Mouse (Mus musculus): ENCODE data around the gene Rfx1. TPM values are rescaled to one million over a fixed set of nuclear protein-coding genes. Genes with fewer than 3 reads are reported as not detected.
A peak's percentile ranks its signal among the peaks of the same experiment; 100 is the strongest.

The Rfx1 gene
- total and polyA plus RNA-seq, 3 experiments, result 8.8 to 11.0 (median 9.5) TPM

DNA sequence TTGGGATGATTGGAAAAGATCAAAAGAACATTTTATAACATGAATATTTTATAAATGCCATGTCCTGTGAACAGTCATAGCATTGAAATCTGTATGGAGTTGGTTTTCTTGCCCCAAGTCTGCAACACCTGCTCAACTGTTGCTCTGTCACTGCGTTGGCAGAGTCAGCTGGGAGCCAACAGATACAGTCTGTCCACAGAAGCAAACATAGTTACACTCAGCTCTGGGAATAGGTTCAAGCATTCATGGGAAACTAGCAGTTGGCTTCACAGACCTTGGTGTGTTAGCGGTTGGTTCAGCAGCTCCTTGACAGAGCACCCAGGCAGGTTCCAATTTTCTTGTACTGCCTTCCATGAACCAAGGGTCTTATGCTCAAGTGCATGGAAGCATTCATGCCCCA, 4.0 kb downstream of the Rfx1 start:
- Histone ChIP-seq H3K4me3 (no peak overlapping the region), H3K27me3 (ENCODE audit: control insufficient read depth, insufficient read depth, low read length) (no peaks in the 10 kb centered on the region), H3K4me1 (ENCODE audit: control insufficient read depth, insufficient read depth, low read length) (peaks cover 30% of the 10 kb centered on the region), H3K79me2 (replicated peaks; ENCODE audit: control insufficient read depth, insufficient read depth, low read length) (no peaks in the 10 kb centered on the region), H3K27ac (peak overlapping the region; percentile 55), H3K9ac (ENCODE audit: low read depth, low read length) (no peak overlapping the region), H3K36me3 (ENCODE audit: control insufficient read depth, insufficient read depth, low read length) (no peaks in the 10 kb centered on the region)
- WGBS, result 47% methylated on average over 2 of the region's 2 CpGs
- DNase-seq, result peak in 1 of 2 experiments; percentile 51
- TF ChIP-seq CTCF (IDR thresholded peaks at IDR 0.05) (no peak), POLR2A (IDR thresholded peaks at IDR 0.05; ENCODE audit: insufficient read depth, low read depth, low read length) (no peak), EP300 (IDR thresholded peaks at IDR 0.05; ENCODE audit: insufficient read depth, low read depth, low read length) (no peak)
- intact Hi-C loops (cut with DNase I), result no loop called here

DNA sequence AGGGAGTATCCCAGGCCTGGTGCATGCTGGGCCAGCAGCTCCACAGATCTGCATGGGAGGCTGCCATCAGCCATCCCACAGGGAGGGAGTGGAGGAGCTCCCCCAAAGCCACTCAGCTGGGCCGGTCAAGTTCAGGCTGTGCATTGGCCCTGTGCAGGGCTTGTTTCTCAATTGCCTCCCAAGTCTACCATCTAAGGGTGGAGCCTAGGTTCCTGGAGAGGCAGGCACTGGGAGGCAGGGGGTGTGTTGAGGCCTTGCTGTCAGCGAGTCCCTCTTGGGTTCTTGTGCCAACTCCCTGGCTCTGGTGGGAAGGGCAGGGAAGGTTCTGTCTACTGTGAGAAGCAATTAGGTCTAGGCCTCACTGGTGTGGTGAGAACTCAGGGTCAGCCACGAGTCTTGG, 5.3 kb downstream of the Rfx1 start:
- no peak overlapping the region for H3K4me3 ChIP-seq
- no peaks in the 10 kb centered on the region for H3K36me3 ChIP-seq (ENCODE audit: control insufficient read depth, insufficient read depth, low read length)
- H3K4me1 ChIP-seq (ENCODE audit: control insufficient read depth, insufficient read depth, low read length), result peaks cover 30% of the 10 kb centered on the region
- intact Hi-C loops (cut with DNase I), result no loop called here
- no peaks in the 10 kb centered on the region for H3K27me3 ChIP-seq (ENCODE audit: control insufficient read depth, insufficient read depth, low read length)
- no peak overlapping the region for H3K27ac ChIP-seq
- H3K79me2 ChIP-seq (replicated peaks; ENCODE audit: control insufficient read depth, insufficient read depth, low read length), result no peaks in the 10 kb centered on the region
- TF ChIP-seq POLR2A (IDR thresholded peaks at IDR 0.05; ENCODE audit: insufficient read depth, low read depth, low read length) (no peak), EP300 (IDR thresholded peaks at IDR 0.05; ENCODE audit: insufficient read depth, low read depth, low read length) (no peak), CTCF (IDR thresholded peaks at IDR 0.05) (no peak)
- WGBS, result 43% methylated on average over 3 of the region's 3 CpGs
- peak in 1 of 2 experiments; percentile 33 for DNase-seq
- no peak overlapping the region for H3K9ac ChIP-seq (ENCODE audit: low read depth, low read length)

DNA sequence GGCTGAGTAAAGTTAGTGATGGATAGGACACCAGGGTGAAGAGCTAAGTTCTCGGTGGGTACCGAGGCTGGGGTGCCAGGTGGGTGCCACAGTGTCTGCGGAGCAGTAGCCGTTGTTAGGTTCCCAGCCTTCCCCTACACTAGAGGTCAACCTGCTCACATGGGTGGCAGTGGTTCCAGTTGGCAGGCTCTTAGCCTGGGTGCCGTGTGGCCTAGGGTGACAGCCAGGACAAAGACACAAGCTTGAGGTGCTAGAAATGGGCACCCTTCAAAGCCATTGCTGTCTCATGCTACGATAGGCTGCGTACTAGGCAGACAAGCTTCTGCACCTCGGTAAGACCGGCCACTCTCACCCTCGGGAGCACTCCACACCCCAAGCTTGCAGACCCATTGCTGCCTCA, 5.7 kb downstream of the Rfx1 start:
- H3K4me3 ChIP-seq, result no peak overlapping the region
- H3K9ac ChIP-seq (ENCODE audit: low read depth, low read length), result no peak overlapping the region
- DNase-seq, result no peak
- H3K36me3 ChIP-seq (ENCODE audit: control insufficient read depth, insufficient read depth, low read length), result no peaks in the 10 kb centered on the region
- 78% methylated on average over 10 of the region's 10 CpGs for WGBS
- H3K79me2 ChIP-seq (replicated peaks; ENCODE audit: control insufficient read depth, insufficient read depth, low read length), result no peaks in the 10 kb centered on the region
- intact Hi-C loops (cut with DNase I), result no loop called here
- no peak overlapping the region for H3K27ac ChIP-seq
- TF ChIP-seq EP300 (IDR thresholded peaks at IDR 0.05; ENCODE audit: insufficient read depth, low read depth, low read length), result no peak
- TF ChIP-seq CTCF (IDR thresholded peaks at IDR 0.05), result no peak
- no peak for TF ChIP-seq POLR2A (IDR thresholded peaks at IDR 0.05; ENCODE audit: insufficient read depth, low read depth, low read length)
- no peaks in the 10 kb centered on the region for H3K27me3 ChIP-seq (ENCODE audit: control insufficient read depth, insufficient read depth, low read length)
- peaks cover 30% of the 10 kb centered on the region for H3K4me1 ChIP-seq (ENCODE audit: control insufficient read depth, insufficient read depth, low read length)

DNA sequence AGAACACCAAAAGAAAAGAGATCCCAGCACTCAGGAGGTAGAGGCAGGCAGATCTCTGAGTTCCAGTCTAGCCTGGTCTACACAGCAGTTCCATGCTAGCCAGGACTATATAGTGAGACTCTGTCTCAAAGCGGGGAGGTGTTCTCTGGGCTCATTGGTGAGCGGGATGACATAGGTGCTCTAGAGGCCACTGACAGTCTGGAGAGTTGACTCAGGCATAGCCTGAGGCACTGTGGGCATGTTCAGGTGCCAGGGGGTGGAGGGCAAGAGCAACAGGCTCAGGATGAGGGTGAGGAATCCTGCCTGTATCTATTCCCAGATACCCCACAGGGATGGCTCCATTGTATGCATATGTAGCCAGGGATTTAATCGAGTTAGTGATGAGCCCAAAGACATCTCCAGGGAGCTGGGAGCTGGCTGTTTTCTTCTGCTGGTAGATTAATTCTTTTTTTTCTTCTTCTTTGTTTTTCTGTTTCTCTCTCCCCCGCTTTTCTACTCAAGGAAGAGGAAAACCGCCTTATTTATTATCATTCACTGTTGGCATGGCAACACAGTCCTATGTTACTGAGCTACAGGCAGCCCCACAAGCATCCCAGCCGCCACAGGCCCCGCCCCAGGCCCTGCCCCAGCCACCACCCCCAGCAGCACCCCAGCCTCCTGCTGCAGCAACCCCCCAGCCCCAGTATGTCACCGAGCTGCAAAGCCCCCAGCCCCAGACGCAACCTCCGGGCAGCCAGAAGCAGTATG, 6.8 kb downstream of the Rfx1 start:
- no peaks in the 10 kb centered on the region for H3K79me2 ChIP-seq (replicated peaks; ENCODE audit: control insufficient read depth, insufficient read depth, low read length)
- WGBS, result 63% methylated on average over 9 of the region's 10 CpGs
- no peak overlapping the region for H3K4me3 ChIP-seq
- H3K27me3 ChIP-seq (ENCODE audit: control insufficient read depth, insufficient read depth, low read length), result no peaks in the 10 kb centered on the region
- intact Hi-C loops (cut with DNase I), result no loop called here
- no peak for DNase-seq
- peaks cover 27% of the 10 kb centered on the region for H3K4me1 ChIP-seq (ENCODE audit: control insufficient read depth, insufficient read depth, low read length)
- H3K9ac ChIP-seq (ENCODE audit: low read depth, low read length), result no peak overlapping the region
- no peak for TF ChIP-seq EP300 (IDR thresholded peaks at IDR 0.05; ENCODE audit: insufficient read depth, low read depth, low read length)
- TF ChIP-seq POLR2A (IDR thresholded peaks at IDR 0.05; ENCODE audit: insufficient read depth, low read depth, low read length), result no peak
- no peak for TF ChIP-seq CTCF (IDR thresholded peaks at IDR 0.05)
- H3K27ac ChIP-seq, result no peak overlapping the region
- no peaks in the 10 kb centered on the region for H3K36me3 ChIP-seq (ENCODE audit: control insufficient read depth, insufficient read depth, low read length)

DNA sequence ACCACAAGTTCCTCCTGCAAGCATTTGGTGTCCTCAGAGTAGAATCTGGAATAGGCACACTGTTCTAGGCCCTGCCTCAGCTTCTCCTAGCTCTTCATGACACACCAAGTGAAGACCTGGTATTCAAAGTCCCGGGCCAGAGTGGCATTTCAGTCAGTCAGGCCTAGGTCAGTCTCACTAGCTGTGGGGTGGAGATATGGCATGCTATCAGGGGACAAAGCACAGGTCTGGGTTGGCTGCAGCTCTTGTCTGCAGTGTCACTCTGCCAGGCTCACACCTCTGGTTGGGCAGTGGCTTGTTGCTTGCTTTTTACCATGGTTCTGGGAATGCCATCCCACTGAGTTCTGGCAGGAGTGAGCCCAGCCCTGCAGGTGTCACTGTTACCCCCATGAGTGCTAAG, 9.8 kb downstream of the Rfx1 start:
- Histone ChIP-seq H3K79me2 (replicated peaks; ENCODE audit: control insufficient read depth, insufficient read depth, low read length) (no peaks in the 10 kb centered on the region), H3K4me3 (no peak overlapping the region), H3K27ac (no peak overlapping the region), H3K9ac (ENCODE audit: low read depth, low read length) (no peak overlapping the region), H3K36me3 (ENCODE audit: control insufficient read depth, insufficient read depth, low read length) (no peaks in the 10 kb centered on the region), H3K27me3 (ENCODE audit: control insufficient read depth, insufficient read depth, low read length) (no peaks in the 10 kb centered on the region), H3K4me1 (ENCODE audit: control insufficient read depth, insufficient read depth, low read length) (peaks cover 11% of the 10 kb centered on the region)
- WGBS, result 60% methylated on average over 1 of the region's 1 CpGs
- TF ChIP-seq CTCF (IDR thresholded peaks at IDR 0.05) (peak; percentile 11), POLR2A (IDR thresholded peaks at IDR 0.05; ENCODE audit: insufficient read depth, low read depth, low read length) (no peak)
- DNase-seq, result no peak
- intact Hi-C loops (cut with DNase I), result no loop called here

DNA sequence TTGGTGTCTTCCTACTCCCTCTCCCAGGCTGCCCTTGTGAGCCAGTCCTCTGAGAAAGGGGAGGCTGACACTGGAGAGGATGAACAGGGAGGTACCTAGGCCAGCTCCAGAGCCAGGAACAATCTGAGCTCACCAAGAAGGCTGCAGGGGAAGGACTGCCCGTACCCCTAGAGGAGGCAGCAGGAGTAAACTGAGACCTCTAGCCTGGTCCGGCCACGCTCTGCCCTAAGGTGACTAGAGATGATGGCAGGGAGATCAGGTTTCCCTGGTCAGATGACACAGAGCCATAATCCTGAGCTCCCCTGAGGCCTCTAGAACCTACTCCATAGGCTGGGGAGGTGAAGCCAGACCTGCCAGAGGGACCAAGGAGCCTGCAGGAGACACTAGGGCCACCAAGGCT, 10.2 kb downstream of the Rfx1 start:
- DNase-seq, result no peak
- H3K4me1 ChIP-seq (ENCODE audit: control insufficient read depth, insufficient read depth, low read length), result peaks cover 10% of the 10 kb centered on the region
- no peak overlapping the region for H3K9ac ChIP-seq (ENCODE audit: low read depth, low read length)
- intact Hi-C loops (cut with DNase I), result no loop called here
- no peaks in the 10 kb centered on the region for H3K36me3 ChIP-seq (ENCODE audit: control insufficient read depth, insufficient read depth, low read length)
- H3K4me3 ChIP-seq, result no peak overlapping the region
- H3K27me3 ChIP-seq (ENCODE audit: control insufficient read depth, insufficient read depth, low read length), result no peaks in the 10 kb centered on the region
- TF ChIP-seq EP300 (IDR thresholded peaks at IDR 0.05; ENCODE audit: insufficient read depth, low read depth, low read length), result no peak
- TF ChIP-seq POLR2A (IDR thresholded peaks at IDR 0.05; ENCODE audit: insufficient read depth, low read depth, low read length), result no peak
- TF ChIP-seq CTCF (IDR thresholded peaks at IDR 0.05), result no peak
- no peaks in the 10 kb centered on the region for H3K79me2 ChIP-seq (replicated peaks; ENCODE audit: control insufficient read depth, insufficient read depth, low read length)
- 86% methylated on average over 3 of the region's 3 CpGs for WGBS
- H3K27ac ChIP-seq, result no peak overlapping the region

Data from heart, adult 2 months (tissue).